Mouse (Mus musculus) 3134 (cell line): ENCODE data around the gene Nek3.
"Not testable (repeated sequence)": the region's sequence is repeated elsewhere in the genome, so short reads cannot be mapped to it uniquely, and the experiment has no call there.

Experiments used
- DNase-seq: peaks from one replicate; pipeline ENCODE4 v3.0.0-alpha.2; 2011; ENCODE audit warnings: low spot score; ENCODE audit not compliant: insufficient read length; ENCODE audit errors: extremely low read depth

Gene Nek3

GRCm38 (mm10) chr8:22145831-22146230, 20.4 kb downstream of the Nek3 start:
- DNase-seq = no peak

- no peak for DNase-seq
These were observed 22.3 kb downstream of the Nek3 start for GRCm38 (mm10) chr8:22143764-22144491.

GRCm38 (mm10) chr8:22142592-22142991, 23.6 kb downstream of the Nek3 start:
- no peak for DNase-seq

DNA sequence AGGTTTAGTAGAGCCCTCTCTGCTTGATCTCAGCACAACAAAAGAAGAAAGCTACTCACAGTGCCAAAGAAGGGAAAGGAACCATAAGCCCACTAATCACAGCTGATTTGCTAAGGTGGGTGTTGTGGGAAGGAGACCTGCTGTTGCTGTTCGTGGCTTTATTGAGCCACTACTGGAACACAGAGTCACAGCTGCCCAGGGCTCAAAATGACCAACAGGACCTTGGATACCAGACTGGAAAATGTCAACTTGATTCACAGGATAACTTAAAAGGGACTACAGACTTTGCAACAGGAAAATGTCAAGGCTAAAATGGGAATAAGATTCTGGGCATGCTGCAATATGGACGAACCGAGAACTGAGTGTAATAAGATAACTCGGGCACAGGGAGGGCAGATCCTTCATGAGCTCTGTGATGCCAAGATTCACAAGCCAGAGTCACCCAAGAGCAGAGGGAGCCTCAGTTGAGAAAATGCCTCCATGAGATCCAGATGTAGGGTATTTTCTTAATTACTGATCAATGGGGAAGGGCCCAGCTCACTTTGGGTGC, 24.3 kb downstream of the Nek3 start:
- no peak for DNase-seq

- DNase-seq = not testable (repeated sequence)
These were observed 29.8 kb downstream of the Nek3 start for GRCm38 (mm10) chr8:22136462-22136861.

- DNase-seq = no peak
These were observed 31.5 kb downstream of the Nek3 start for GRCm38 (mm10) chr8:22134750-22135135.

GRCm38 (mm10) chr8:22134078-22134749, 32.0 kb downstream of the Nek3 start:
- no peak for DNase-seq

GRCm38 (mm10) chr8:22132062-22132461, 34.2 kb downstream of the Nek3 start:
- DNase-seq = no peak

DNA sequence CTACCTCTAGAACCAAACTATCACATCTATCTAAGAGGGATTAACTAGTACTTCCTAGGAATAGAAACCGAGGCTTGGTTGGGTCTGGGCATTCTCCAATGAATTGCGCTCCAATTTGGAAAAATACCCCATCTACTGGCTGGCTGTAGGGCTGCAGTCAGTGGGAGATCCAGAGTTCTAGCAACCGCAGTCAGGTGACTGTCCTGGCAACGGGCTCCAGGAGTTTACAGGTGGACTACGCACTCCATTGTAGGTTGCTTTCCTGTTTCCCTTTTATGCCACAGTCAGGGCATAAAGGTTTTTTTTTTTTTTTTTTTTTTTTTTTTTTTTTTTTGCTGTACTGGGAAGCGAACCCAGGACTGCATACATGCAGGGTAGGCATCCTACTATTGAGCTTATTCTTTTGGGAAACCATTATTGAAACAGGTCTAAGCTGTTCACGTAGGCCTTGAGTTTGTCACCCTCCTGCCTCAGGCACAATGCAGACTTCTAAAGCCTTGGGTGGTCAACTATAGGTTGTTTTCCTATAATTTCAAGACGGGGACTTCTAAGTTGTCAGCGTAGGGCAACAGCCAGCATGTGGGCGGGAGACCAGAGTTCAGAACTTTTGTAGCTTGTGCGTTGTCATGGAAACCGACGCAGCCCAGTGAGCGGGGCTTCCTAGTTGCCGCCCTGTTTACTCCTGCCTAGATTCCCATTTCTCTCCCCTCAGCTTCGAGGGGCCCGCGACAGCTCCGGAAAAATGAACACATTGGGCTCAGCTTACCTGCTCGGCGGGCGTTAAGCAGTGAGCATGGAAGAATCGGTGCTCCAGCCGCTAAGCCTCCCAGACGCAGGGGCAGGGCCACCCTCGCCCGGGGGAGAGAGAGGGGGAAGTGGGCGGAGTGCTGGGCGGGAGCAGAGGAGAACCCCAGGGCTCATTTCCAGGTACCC, 41.7 kb downstream of the Nek3 start, which contains the start of gene Nek5:
Gene Nek5, minus strand, starts transcription at position 834 of the 933 bp plus-strand sequence.
- DNase-seq = no peak

DNA sequence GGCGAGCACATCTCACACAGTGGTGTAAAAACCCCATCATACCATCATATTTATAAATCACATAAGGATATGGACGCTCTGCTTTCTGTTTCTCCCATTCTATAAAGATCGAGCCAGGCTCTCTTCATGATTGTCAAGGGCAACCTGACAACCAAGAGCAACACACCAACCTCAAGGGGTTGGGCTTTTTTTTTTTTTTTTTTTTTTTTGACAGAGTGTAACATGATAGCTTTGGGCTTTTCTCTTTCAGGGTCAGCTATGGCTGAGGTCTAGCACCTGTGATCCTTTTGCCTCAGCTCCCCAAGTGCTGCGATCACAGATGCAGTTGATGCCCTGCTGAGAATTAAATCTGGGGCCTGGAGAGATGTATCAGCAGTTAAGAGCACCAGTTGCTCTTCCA, 59.2 kb downstream of the Nek3 start:
- DNase-seq = no peak

DNA sequence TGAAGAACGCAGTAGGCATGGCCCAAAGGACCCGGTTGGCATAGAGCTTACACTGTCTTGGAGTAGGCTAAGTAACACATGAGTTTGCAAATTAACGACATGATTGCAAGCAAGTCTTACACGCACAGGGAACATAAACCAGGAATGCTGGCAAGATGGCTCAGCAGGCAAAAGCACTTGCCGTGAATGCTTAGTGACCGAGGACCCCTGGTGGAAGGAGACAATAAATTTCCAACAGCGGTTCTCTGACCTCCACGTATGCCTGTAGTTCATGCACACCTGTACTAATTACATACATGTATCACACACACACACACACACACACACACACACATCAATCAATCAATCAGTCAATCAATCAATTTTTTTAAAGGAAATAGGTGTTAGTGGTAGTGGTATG, 74.7 kb downstream of the Nek3 start:
- no peak for DNase-seq

DNA sequence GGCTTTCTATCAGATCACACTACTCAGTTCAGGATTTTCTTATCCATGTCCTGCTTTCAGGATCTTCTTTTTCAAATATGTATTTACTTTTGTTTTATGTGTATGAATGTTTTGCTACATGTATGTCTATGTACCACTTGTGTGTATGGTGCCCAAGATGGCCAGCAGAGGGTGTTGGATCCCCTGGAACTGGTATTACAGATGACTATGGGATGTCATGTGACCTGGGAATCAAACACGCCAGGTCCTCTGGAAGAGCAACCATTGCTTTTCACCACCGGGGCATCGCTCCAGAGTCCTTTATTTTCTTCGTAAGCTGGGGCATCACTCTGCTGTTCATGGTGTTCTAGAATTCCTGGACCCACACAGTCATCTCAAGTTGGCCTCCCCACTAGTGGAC, 77.0 kb downstream of the Nek3 start:
- no peak for DNase-seq

GRCm38 (mm10) chr8:22079313-22080007, 86.8 kb downstream of the Nek3 start:
- DNase-seq = no peak
